Mouse (Mus musculus) megakaryocyte, adult 5-6 weeks (primary cell): ENCODE data around the gene Fmnl3. TPM values are rescaled to one million over a fixed set of nuclear protein-coding genes. Genes with fewer than 3 reads are reported as not detected.

ENCODE experiments used
- total RNA-seq, 2 experiments: library from RNA; stranded (forward) in 1 of 2; stranded (reverse) in 1 of 2; fragments of 153-499, 151-499 nt in 1 of 2; fragments of 221-1000, 200-1000 nt in 1 of 2; gene quantifications; 2 replicates each; pipeline versions ENCODE4 v1.2.3 to v1.2.4; 2015 to 2017

Gene Fmnl3
- total RNA-seq, 2 experiments from 2014 or later = 7.9 to 11.4 TPM

Other genes starting within 250 kb of the Fmnl3 start
- gene Spats2, start 244.6 kb downstream of the Fmnl3 start, total RNA-seq (2015) = not detected in 2 replicates
- not detected in 2 replicates for gene Spats2, start 244.6 kb downstream of the Fmnl3 start, total RNA-seq (2017)
- gene Kcnh3, start 145.6 kb downstream of the Fmnl3 start, total RNA-seq (2015) = not detected in 2 replicates
- not detected in 2 replicates for gene Kcnh3, start 145.6 kb downstream of the Fmnl3 start, total RNA-seq (2017)
- 30.6 and 38.3 TPM in 2 replicates for gene Mcrs1, start 118.5 kb downstream of the Fmnl3 start, total RNA-seq (2015)
- 29.4 and 30.4 TPM in 2 replicates for gene Mcrs1, start 118.5 kb downstream of the Fmnl3 start, total RNA-seq (2017)
- 0.27 and 0.89 TPM in 2 replicates for gene Prpf40b, start 75.4 kb downstream of the Fmnl3 start, total RNA-seq (2015)
- 0.12 and 1.1 TPM in 2 replicates for gene Prpf40b, start 75.4 kb downstream of the Fmnl3 start, total RNA-seq (2017)
- gene Fam186b, start 74.6 kb downstream of the Fmnl3 start, total RNA-seq (2015) = not detected in 2 replicates
- not detected in 2 replicates for gene Fam186b, start 74.6 kb downstream of the Fmnl3 start, total RNA-seq (2017)
- 410 and 456 TPM in 2 replicates for gene Tmbim6, start 22.4 kb upstream of the Fmnl3 start, total RNA-seq (2015)
- gene Tmbim6, start 22.4 kb upstream of the Fmnl3 start, total RNA-seq (2017) = 187 and 196 TPM in 2 replicates
- 0.84 and 4.0 TPM in 2 replicates for gene Nckap5l, start 87.3 kb upstream of the Fmnl3 start, total RNA-seq (2015)
- 0.73 TPM in 1 of 2 replicates, not detected in the other for gene Nckap5l, start 87.3 kb upstream of the Fmnl3 start, total RNA-seq (2017)
- gene Bcdin3d, start 104.2 kb upstream of the Fmnl3 start, total RNA-seq (2015) = 8.2 and 9.8 TPM in 2 replicates
- gene Bcdin3d, start 104.2 kb upstream of the Fmnl3 start, total RNA-seq (2017) = 3.6 and 4.6 TPM in 2 replicates
- gene Faim2, start 157.7 kb upstream of the Fmnl3 start, total RNA-seq (2015) = 0.04 TPM in 1 of 2 replicates, not detected in the other
- 0.49 TPM in 1 of 2 replicates, not detected in the other for gene Faim2, start 157.7 kb upstream of the Fmnl3 start, total RNA-seq (2017)
- gene Aqp2, start 208.6 kb upstream of the Fmnl3 start, total RNA-seq (2015) = not detected in 2 replicates
- gene Aqp2, start 208.6 kb upstream of the Fmnl3 start, total RNA-seq (2017) = not detected in 2 replicates
- gene Aqp5, start 220.3 kb upstream of the Fmnl3 start, total RNA-seq (2015) = not detected in 2 replicates
- not detected in 2 replicates for gene Aqp5, start 220.3 kb upstream of the Fmnl3 start, total RNA-seq (2017)
- not detected in 2 replicates for gene Aqp6, start 230.9 kb upstream of the Fmnl3 start, total RNA-seq (2015)
- not detected in 2 replicates for gene Aqp6, start 230.9 kb upstream of the Fmnl3 start, total RNA-seq (2017)